ENCODE assay signal across 9 mouse cellular contexts in genomic region chr11:4750263-4750662, GRCm38 (mm10). TPM values are rescaled to one million over a fixed set of nuclear protein-coding genes. Genes with fewer than 3 reads are reported as not detected.
DNase-seq lines count a peak whose midpoint lies in the region; ATAC-seq and TF ChIP-seq lines count a peak whose summit lies in the region.
"Had no signal": no experiment of that assay in that cellular context is flagged by ENCODE, and none has a peak within 500 bp of the region (broad histone marks: within the 10 kb centered on the region; RNA-seq: fewer than 3 reads in every experiment).

No protein-coding gene starts in this region.

- peak; percentile 71 for DNase-seq in hindbrain, embryonic 11.5 days (ENCODE audit: low spot score)
- DNase-seq in hindbrain, embryonic 14.5 days (ENCODE audit: low spot score) = no peak
- DNase-seq in brain, adult 2 months (ENCODE audit: low read depth, low spot score) = peak; percentile 33
- peak; percentile 66 for DNase-seq in induced T-regulatory cell, adult 2 months (ENCODE audit: low read depth)
- DNase-seq in lung, postnatal 0 days (ENCODE audit: low spot score) = peak; percentile 90
- peak; percentile 50 to 51 for DNase-seq in urinary bladder, adult 18-20 months (ENCODE audit: low spot score in 2 of 2)
- no peak for DNase-seq in frontal cortex, postnatal 10 days (ENCODE audit: low spot score in 2 of 2)

- peaks cover 46% of the 10 kb centered on the region for H3K27me3 ChIP-seq in hindbrain, embryonic 11.5 days (ENCODE audit: control insufficient read depth, insufficient read depth, low read length)
- peaks cover 38% of the 10 kb centered on the region for H3K27me3 ChIP-seq in hindbrain, embryonic 14.5 days (ENCODE audit: control insufficient read depth, insufficient read depth, low read length)
- H3K27me3 ChIP-seq in lung, postnatal 0 days (replicated peaks; ENCODE audit: insufficient read depth, low read length) = peaks cover 47% of the 10 kb centered on the region
- H3K27me3 ChIP-seq in midbrain, embryonic 13.5 days = peaks cover 51% of the 10 kb centered on the region

- no peak overlapping the region for H3K27ac ChIP-seq in hindbrain, embryonic 11.5 days (ENCODE audit: low read depth, low read length)
- no peak overlapping the region for H3K27ac ChIP-seq in hindbrain, embryonic 14.5 days
- H3K27ac ChIP-seq in lung, postnatal 0 days (ENCODE audit: low read length) = no peak overlapping the region
- no peak overlapping the region for H3K27ac ChIP-seq in midbrain, embryonic 13.5 days
- H3K27ac ChIP-seq: liver, embryonic 15.5 days had no signal

- 9% methylated on average over 9 of the region's 9 CpGs for WGBS in hindbrain, embryonic 11.5 days
- WGBS in hindbrain, embryonic 14.5 days = 9% methylated on average over 9 of the region's 9 CpGs
- 3% methylated on average over 9 of the region's 9 CpGs for WGBS in lung, postnatal 0 days
- 11% methylated on average over 9 of the region's 9 CpGs for WGBS in midbrain, embryonic 13.5 days

- peaks cover 8% of the 10 kb centered on the region for H3K4me1 ChIP-seq in hindbrain, embryonic 11.5 days (replicated peaks; ENCODE audit: control insufficient read depth, insufficient read depth, low read length)
- peaks cover 14% of the 10 kb centered on the region for H3K4me1 ChIP-seq in hindbrain, embryonic 14.5 days (replicated peaks; ENCODE audit: control insufficient read depth, insufficient read depth, low read length)
- H3K4me1 ChIP-seq in lung, postnatal 0 days (ENCODE audit: insufficient read depth, low read depth, low read length) = no peaks in the 10 kb centered on the region
- peaks cover 42% of the 10 kb centered on the region for H3K4me1 ChIP-seq in midbrain, embryonic 13.5 days (replicated peaks)

- TF ChIP-seq CTCF in lung, postnatal 0 days (IDR thresholded peaks at IDR 0.05) = no peak

- H3K36me3 ChIP-seq in hindbrain, embryonic 11.5 days (ENCODE audit: control insufficient read depth, insufficient read depth, low read length) = no peaks in the 10 kb centered on the region
- H3K36me3 ChIP-seq in hindbrain, embryonic 14.5 days (replicated peaks; ENCODE audit: control insufficient read depth, insufficient read depth) = no peaks in the 10 kb centered on the region
- no peaks in the 10 kb centered on the region for H3K36me3 ChIP-seq in lung, postnatal 0 days (ENCODE audit: insufficient read depth, low read length)
- H3K36me3 ChIP-seq in midbrain, embryonic 13.5 days = no peaks in the 10 kb centered on the region
- H3K36me3 ChIP-seq: liver, embryonic 15.5 days had no signal

- no peaks in the 10 kb centered on the region for H3K9me3 ChIP-seq in hindbrain, embryonic 11.5 days (ENCODE audit: control insufficient read depth, low read length)
- H3K9me3 ChIP-seq in hindbrain, embryonic 14.5 days (ENCODE audit: control insufficient read depth, low read length) = no peaks in the 10 kb centered on the region
- H3K9me3 ChIP-seq in lung, postnatal 0 days (ENCODE audit: low read length) = no peaks in the 10 kb centered on the region
- H3K9me3 ChIP-seq in midbrain, embryonic 13.5 days = no peaks in the 10 kb centered on the region
- H3K9me3 ChIP-seq: liver, embryonic 15.5 days had no signal

- no peak overlapping the region for H3K4me2 ChIP-seq in hindbrain, embryonic 11.5 days (replicated peaks; ENCODE audit: low read depth, low read length)
- no peak overlapping the region for H3K4me2 ChIP-seq in hindbrain, embryonic 14.5 days (replicated peaks)
- no peak overlapping the region for H3K4me2 ChIP-seq in lung, postnatal 0 days (replicated peaks; ENCODE audit: low read depth, low read length)
- H3K4me2 ChIP-seq in midbrain, embryonic 13.5 days (replicated peaks) = no peak overlapping the region
- H3K4me2 ChIP-seq: liver, embryonic 15.5 days had no signal

- H3K9ac ChIP-seq in hindbrain, embryonic 11.5 days (ENCODE audit: low read depth, low read length) = no peak overlapping the region
- H3K9ac ChIP-seq in hindbrain, embryonic 14.5 days = no peak overlapping the region
- no peak overlapping the region for H3K9ac ChIP-seq in lung, postnatal 0 days (replicated peaks; ENCODE audit: low read depth)
- no peak overlapping the region for H3K9ac ChIP-seq in midbrain, embryonic 13.5 days (replicated peaks)
- H3K9ac ChIP-seq: liver, embryonic 15.5 days had no signal

- ATAC-seq in hindbrain, embryonic 11.5 days (ENCODE audit: low FRiP score) = no peak
- ATAC-seq in hindbrain, embryonic 14.5 days (ENCODE audit: low FRiP score) = no peak
- ATAC-seq in lung, postnatal 0 days = peak; percentile 82
- no peak for ATAC-seq in midbrain, embryonic 13.5 days

- no peak overlapping the region for H3K4me3 ChIP-seq in hindbrain, embryonic 11.5 days (ENCODE audit: low read depth, low read length)
- no peak overlapping the region for H3K4me3 ChIP-seq in hindbrain, embryonic 14.5 days (replicated peaks; ENCODE audit: low read length)
- no peak overlapping the region for H3K4me3 ChIP-seq in lung, postnatal 0 days (ENCODE audit: low read depth, low read length)
- H3K4me3 ChIP-seq in midbrain, embryonic 13.5 days (replicated peaks) = no peak overlapping the region
- H3K4me3 ChIP-seq: liver, embryonic 15.5 days had no signal

- TF ChIP-seq EP300 in lung, postnatal 0 days (IDR thresholded peaks at IDR 0.05) = no peak

RNA-seq across cellular contexts. Expression of gene Cabp7, which starts 3.7 kb away (rescaled TPM):
- 0.90 and 1.0 TPM in 2 replicates for polyA plus RNA-seq in hindbrain, embryonic 11.5 days (2014; fragmentation: Nextera tagmentation; extraction: Ambion mirVana)
- 2.2 and 2.5 TPM in 2 replicates for polyA plus RNA-seq in hindbrain, embryonic 14.5 days (2014; fragmentation: Nextera tagmentation; extraction: Ambion mirVana)
- 0.14 and 0.15 TPM in 2 replicates for polyA plus RNA-seq in lung, postnatal 0 days (2015; fragmentation: Nextera tagmentation; extraction: Ambion mirVana)
- polyA plus RNA-seq in midbrain, embryonic 13.5 days (2015; fragmentation: Nextera tagmentation; extraction: Ambion mirVana) = 0.69 and 1.0 TPM in 2 replicates

RNA-seq across cellular contexts. Expression of gene Zmat5, which starts 45.8 kb away (rescaled TPM):
- 80.8 and 82.6 TPM in 2 replicates for polyA plus RNA-seq in hindbrain, embryonic 11.5 days (2014; fragmentation: Nextera tagmentation; extraction: Ambion mirVana)
- polyA plus RNA-seq in hindbrain, embryonic 14.5 days (2014; fragmentation: Nextera tagmentation; extraction: Ambion mirVana) = 57.3 and 58.3 TPM in 2 replicates
- 63.7 and 67.2 TPM in 2 replicates for polyA plus RNA-seq in lung, postnatal 0 days (2015; fragmentation: Nextera tagmentation; extraction: Ambion mirVana)
- polyA plus RNA-seq in midbrain, embryonic 13.5 days (2015; fragmentation: Nextera tagmentation; extraction: Ambion mirVana) = 66.9 and 72.9 TPM in 2 replicates

RNA-seq across cellular contexts. Expression of gene Uqcr10, which starts 46.1 kb away (rescaled TPM):
- 533 and 550 TPM in 2 replicates for polyA plus RNA-seq in hindbrain, embryonic 11.5 days (2014; fragmentation: Nextera tagmentation; extraction: Ambion mirVana)
- polyA plus RNA-seq in hindbrain, embryonic 14.5 days (2014; fragmentation: Nextera tagmentation; extraction: Ambion mirVana) = 603 and 721 TPM in 2 replicates
- 723 and 783 TPM in 2 replicates for polyA plus RNA-seq in lung, postnatal 0 days (2015; fragmentation: Nextera tagmentation; extraction: Ambion mirVana)
- 524 and 547 TPM in 2 replicates for polyA plus RNA-seq in midbrain, embryonic 13.5 days (2015; fragmentation: Nextera tagmentation; extraction: Ambion mirVana)

Comparison
In these comparisons a context has a peak if more than half of its experiments do, and no peak if none do; other contexts are left out.
1. DNase-seq: peak in hindbrain, embryonic 11.5 days (single experiment), brain, adult 2 months (single experiment), induced T-regulatory cell, adult 2 months (single experiment), lung, postnatal 0 days (single experiment) and urinary bladder, adult 18-20 months (2 of 2); none in hindbrain, embryonic 14.5 days (single experiment) and frontal cortex, postnatal 10 days (0 of 2).